Mouse (Mus musculus): ENCODE measurements around the gene Ston1.

- TF ChIP-seq CTCF (IDR thresholded peaks at IDR 0.05; ENCODE audit: borderline replicate concordance, control insufficient read depth, extremely low read depth, insufficient read depth, low read length, poor library complexity) (no peak), POLR2A (IDR thresholded peaks at IDR 0.05; ENCODE audit: control insufficient read depth, extremely low read depth, insufficient read depth, low read length, poor library complexity) (no peak)
Measured at GRCm38 (mm10) chr17:88702345-88702744, 104.9 kb downstream of the Ston1 start.
